Mouse (Mus musculus) layer of hippocampus, postnatal 10 days (tissue): ENCODE data around the gene Zfp27. TPM values are rescaled to one million over a fixed set of nuclear protein-coding genes. Genes with fewer than 3 reads are reported as not detected.
"Not testable (repeated sequence)": the region's sequence is repeated elsewhere in the genome, so short reads cannot be mapped to it uniquely, and the experiment has no call there.

Source experiments
- DNase-seq, 2 experiments: peaks; one replicate each; pipeline ENCODE4 v3.0.0; 2021; ENCODE audit warnings: low spot score in 2 of 2
- microRNA-seq, 2 experiments: library from miRNA; unstranded; fragments of <30 nt; microRNA quantifications; one replicate each; pipeline ENCODE4 v1.2.0; 2021
- total RNA-seq, 2 experiments: library from RNA; stranded (reverse); gene quantifications; 2 replicates each; pipeline ENCODE4 v1.2.3; 2021

Zfp27 gene
- total RNA-seq, 2 experiments from 2014 or later = 20.0 to 21.3 TPM

DNA sequence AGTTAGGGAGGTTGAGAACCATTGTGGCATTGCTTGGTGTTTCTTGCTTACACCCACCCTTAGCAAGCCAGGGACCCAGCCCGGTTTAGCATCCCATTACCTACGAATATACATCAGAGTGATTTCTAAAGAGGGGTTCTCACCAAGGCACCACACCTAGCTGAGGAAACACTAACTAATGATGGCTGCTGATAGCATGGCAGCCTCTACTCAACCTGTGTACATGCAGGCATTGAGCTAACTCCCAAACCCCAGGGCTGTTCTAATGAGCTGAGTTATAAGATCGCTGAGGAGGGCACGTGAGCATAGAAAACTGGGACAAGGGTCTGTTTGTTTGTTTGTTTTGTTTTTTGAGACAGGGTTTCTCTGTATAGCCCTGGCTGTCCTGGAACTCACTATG, 13.6 kb downstream of the Zfp27 start:
- DNase-seq = no peak

DNA sequence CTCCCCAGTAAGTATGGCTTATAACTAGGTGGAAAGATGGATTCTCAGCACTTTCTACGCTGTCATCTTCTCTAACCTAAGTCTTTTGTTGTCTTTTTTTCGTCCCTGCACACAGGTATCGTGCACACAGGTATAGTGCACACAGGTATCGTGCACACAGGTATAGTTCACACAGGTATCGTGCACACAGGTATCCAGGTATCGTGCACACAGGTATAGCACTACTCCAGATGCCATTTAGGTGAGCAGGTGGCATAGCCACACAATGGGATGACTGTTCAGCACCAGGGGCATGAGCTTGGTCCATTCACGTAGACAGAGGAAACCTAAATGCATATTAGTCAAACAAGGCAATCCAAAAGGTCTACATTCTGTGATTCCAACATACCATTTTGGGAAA, 15.9 kb downstream of the Zfp27 start:
- DNase-seq = no peak

GRCm38 (mm10) chr7:29880916-29881315, 25.5 kb downstream of the Zfp27 start:
- DNase-seq = no peak

- DNase-seq = no peak
Observed at GRCm38 (mm10) chr7:29880056-29880455, 26.3 kb downstream of the Zfp27 start.

- not testable (repeated sequence) for DNase-seq
Observed at GRCm38 (mm10) chr7:29877561-29877960, 28.8 kb downstream of the Zfp27 start.

- DNase-seq = no peak
Observed at GRCm38 (mm10) chr7:29874256-29874655, 32.1 kb downstream of the Zfp27 start.

- DNase-seq = no peak
Observed at GRCm38 (mm10) chr7:29861660-29862059, 44.7 kb downstream of the Zfp27 start.

DNA sequence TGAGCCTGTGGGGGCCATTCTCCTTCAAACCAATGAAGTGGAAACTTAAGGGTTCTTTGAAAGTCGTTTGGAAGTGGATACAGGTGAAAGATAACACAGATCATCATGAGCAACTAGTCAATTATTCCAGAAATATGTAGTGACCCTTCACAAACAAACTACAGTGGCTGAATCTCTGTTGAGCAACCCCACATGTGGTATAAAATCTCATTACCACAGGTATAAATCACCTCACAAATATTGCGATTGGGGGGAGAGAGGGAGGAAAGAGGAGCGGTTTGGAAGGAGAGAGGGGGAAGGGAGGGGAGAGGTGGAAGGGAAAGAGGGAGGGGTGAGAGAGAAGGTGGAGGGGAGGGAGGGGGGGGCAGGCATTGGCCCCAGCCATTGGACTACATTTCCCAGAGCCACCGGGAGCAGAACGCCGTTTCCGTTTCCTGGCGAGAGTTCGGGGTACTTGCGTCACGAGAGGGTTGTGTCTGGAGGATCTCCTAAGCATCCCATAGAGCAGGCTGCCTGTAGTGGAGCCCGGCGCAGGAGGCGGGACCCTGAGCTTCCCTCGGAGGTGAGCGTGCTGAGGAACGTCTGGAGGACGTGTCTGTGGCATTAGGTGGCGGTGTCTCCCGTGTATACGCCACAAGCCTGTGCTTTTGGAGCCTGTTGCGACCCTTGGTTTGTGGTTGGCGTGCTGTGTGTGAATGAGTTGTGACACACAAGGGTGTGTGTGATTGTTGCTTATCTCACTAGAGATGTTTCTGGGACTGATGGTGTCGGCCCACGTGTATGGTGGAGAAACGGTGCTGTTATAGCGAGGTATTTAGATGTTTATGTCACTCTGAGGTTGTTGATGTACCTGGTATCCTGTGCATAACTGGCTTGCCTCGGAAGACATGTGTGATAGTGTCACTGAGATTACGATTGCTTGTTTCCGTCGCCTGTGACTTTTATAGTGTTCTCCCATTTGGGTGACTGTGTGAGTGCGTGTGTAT, 46.5 kb downstream of the Zfp27 start, which contains the start of gene Zfp420:
TSS of gene Zfp420 (plus strand) at position 448 of the 986 bp plus-strand sequence.
- DNase-seq = peak; percentile 86 to 88

- DNase-seq = peak; percentile 86 to 89
Observed at GRCm38 (mm10) chr7:29853219-29853842, 53.0 kb downstream of the Zfp27 start, which contains the start of gene Zfp940. TSS of gene Zfp940 (minus strand) at chr7:29853669.

DNA sequence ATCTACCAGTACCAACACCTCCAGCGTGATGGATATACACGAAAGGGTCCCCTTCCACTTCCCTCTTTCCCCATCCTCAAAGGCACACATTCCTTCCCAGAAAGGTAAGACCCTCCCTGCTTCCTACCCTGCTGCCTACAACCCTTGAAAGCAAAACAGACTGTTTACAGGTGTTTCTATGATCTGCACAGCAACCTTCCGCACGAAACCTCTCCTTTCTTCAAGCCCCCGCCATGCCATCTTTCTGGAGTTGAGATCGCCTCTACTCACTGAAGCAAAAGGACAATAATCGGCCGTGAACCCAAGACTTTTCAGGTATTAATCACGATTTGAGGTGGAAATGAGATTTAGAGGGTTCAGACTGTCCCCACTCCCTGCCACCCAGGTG, 53.5 kb downstream of the Zfp27 start:
- DNase-seq = no peak

DNA sequence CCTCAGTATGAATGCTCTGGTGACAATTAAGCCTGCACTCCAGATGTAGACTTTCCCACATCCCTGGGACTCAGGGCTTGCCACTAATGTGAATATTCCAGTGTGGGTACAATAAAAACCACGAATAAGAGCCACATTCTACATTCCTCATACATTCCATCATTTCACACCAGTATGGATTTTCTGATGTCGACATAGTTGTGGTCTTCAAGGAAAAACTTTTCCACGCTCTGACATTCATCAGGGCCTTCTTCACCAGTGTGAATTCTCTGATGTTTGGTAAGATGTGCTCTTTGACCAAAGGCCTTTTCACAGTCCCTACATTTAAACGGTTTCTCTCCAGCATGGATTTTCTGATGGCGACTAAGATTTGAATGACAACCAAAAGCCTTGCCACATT, 61.8 kb downstream of the Zfp27 start:
- no peak for DNase-seq

Small RNAs within 50 kb of the gene (microRNA-seq; reads per million reads assigned to microRNA genes)
- 0.67 to 1.8 reads per million in 2 experiments for gene Mir7668

Other genes starting within 250 kb of the Zfp27 start
- under 1 TPM; 0.18 to 0.42 TPM for gene Catsperg2, start 179.5 kb downstream of the Zfp27 start, total RNA-seq
- 10 to 100 TPM; 15.8 to 17.9 TPM for gene Zfp84, start 138.0 kb downstream of the Zfp27 start, total RNA-seq
- gene Zfp30, start 122.6 kb downstream of the Zfp27 start, total RNA-seq = 10 to 100 TPM; 11.0 to 11.3 TPM
- gene Zfp790, start 90.5 kb downstream of the Zfp27 start, total RNA-seq = 10 to 100 TPM; 18.9 to 23.2 TPM
- 10 to 100 TPM; 17.1 to 24.1 TPM for gene Zfp940, start 52.9 kb downstream of the Zfp27 start, total RNA-seq
- 10 to 100 TPM; 14.0 to 14.4 TPM for gene Zfp420, start 46.6 kb downstream of the Zfp27 start, total RNA-seq
- 1 to 10 TPM; 9.0 to 9.3 TPM for gene Zfp383, start 1.7 kb upstream of the Zfp27 start, total RNA-seq
- 10 to 100 TPM; 21.3 to 22.0 TPM for gene Zfp74, start 47.5 kb upstream of the Zfp27 start, total RNA-seq
- gene Zfp568, start 77.4 kb upstream of the Zfp27 start, total RNA-seq = 1 to 10 TPM; 4.7 to 5.9 TPM
- gene Zfp14, start 144.8 kb upstream of the Zfp27 start, total RNA-seq = 1 to 10 TPM; 8.5 to 8.7 TPM
- 1 to 10 TPM; 3.2 to 4.1 TPM for gene Zfp82, start 166.3 kb upstream of the Zfp27 start, total RNA-seq
- gene Gm26920, start 183.8 kb upstream of the Zfp27 start, total RNA-seq = 1 to 10 TPM in 1 of 2 experiments, not detected in 1; 2.2 TPM
- gene Zfp566, start 184.0 kb upstream of the Zfp27 start, total RNA-seq = 10 to 100 TPM; 10.3 to 13.1 TPM
- gene Zfp260, start 188.2 kb upstream of the Zfp27 start, total RNA-seq = 10 to 100 TPM; 54.7 to 62.8 TPM
- gene Zfp382, start 215.4 kb upstream of the Zfp27 start, total RNA-seq = 10 to 100 TPM; 28.0 to 32.8 TPM